Mouse (Mus musculus) left cerebral cortex, adult 6 months (tissue): ENCODE data around the gene Klc1. TPM values are rescaled to one million over a fixed set of nuclear protein-coding genes. Genes with fewer than 3 reads are reported as not detected.

Experiments
- long read RNA-seq, 2 experiments: library from polyadenylated mRNA; unstranded; transcript quantifications; one replicate each; pipeline ENCODE4 v2.0.0; 2019 to 2020
- polyA plus RNA-seq: library from polyadenylated mRNA; unstranded; fragments of <200 nt; fragmentation: Nextera tagmentation; gene quantifications from 2 replicates; pipeline ENCODE4 v1.2.3, GENCODE M21; 2021

Klc1 gene
- polyA plus RNA-seq: 377 and 460 TPM in 2 replicates
- long read RNA-seq, experiment 1, transcript Klc1-201 (16 exons, 2,504 nt): minor isoform, 42 of 3,243 reads
- long read RNA-seq, experiment 1, transcript Klc1-204 (16 exons, 2,268 nt): minor isoform, 25 of 3,243 reads
- long read RNA-seq, experiment 1, transcript Klc1-202 (14 exons, 2,272 nt): major isoform, 990 of 3,243 reads
- long read RNA-seq, experiment 1, partial matches to known transcripts: 154 of 3,243 reads
- long read RNA-seq, experiment 1, other reads (novel, unspliced or antisense): 2,023 of 3,243 reads
- long read RNA-seq, experiment 2, transcript Klc1-202 (14 exons, 2,272 nt): major isoform, 160 of 653 reads
- long read RNA-seq, experiment 2, transcript Klc1-201 (16 exons, 2,504 nt): minor isoform, 8 of 653 reads
- long read RNA-seq, experiment 2, partial matches to known transcripts: 181 of 653 reads
- long read RNA-seq, experiment 2, other reads (novel, unspliced or antisense): 300 of 653 reads

GRCm38 (mm10) chr12:111758381-111759175 is at the start of gene Klc1:
Klc1 (plus strand) TSS chr12:111758849.

GRCm38 (mm10) chr12:111713004-111713651 is 45.5 kb upstream of the Klc1 start, which contains the start of the genes Bag5 and Apopt1:
Bag5 (minus strand) TSS chr12:111713257.
Apopt1 (plus strand) TSS chr12:111713261.

GRCm38 (mm10) chr12:111813766-111814617 is 55.3 kb downstream of the Klc1 start, which contains the start of the genes Xrcc3 and Zfyve21:
Xrcc3 (minus strand) TSS chr12:111813873.
Zfyve21 (plus strand) TSS chr12:111814170.

Other genes with a start within 250 kb of the Klc1 start
- 364 and 515 TPM in 2 replicates for gene Eif5, start 220.8 kb upstream of the Klc1 start, polyA plus RNA-seq
- 11.8 and 14.0 TPM in 2 replicates for gene Mark3, start 184.3 kb upstream of the Klc1 start, polyA plus RNA-seq
- gene Ckb, start 86.5 kb upstream of the Klc1 start, polyA plus RNA-seq: 5,585 and 5,716 TPM in 2 replicates
- 8.6 and 15.0 TPM in 2 replicates for gene Trmt61a, start 80.7 kb upstream of the Klc1 start, polyA plus RNA-seq
- 53.7 and 54.9 TPM in 2 replicates for gene Bag5, start 45.6 kb upstream of the Klc1 start, polyA plus RNA-seq
- gene Apopt1, start 45.6 kb upstream of the Klc1 start, polyA plus RNA-seq: 77.8 and 87.2 TPM in 2 replicates
- 6.8 and 7.7 TPM in 2 replicates for gene Xrcc3, start 55.0 kb downstream of the Klc1 start, polyA plus RNA-seq
- gene Zfyve21, start 55.3 kb downstream of the Klc1 start, polyA plus RNA-seq: 55.5 and 74.1 TPM in 2 replicates
- gene Ppp1r13b, start 149.3 kb downstream of the Klc1 start, polyA plus RNA-seq: 12.4 and 28.1 TPM in 2 replicates
- gene Atp5mpl, start 208.1 kb downstream of the Klc1 start, polyA plus RNA-seq: 1,206 and 1,347 TPM in 2 replicates
- gene Tdrd9, start 212.7 kb downstream of the Klc1 start, polyA plus RNA-seq: 0.04 and 0.36 TPM in 2 replicates
- gene Rd3l, start 222.5 kb downstream of the Klc1 start, polyA plus RNA-seq: 0.06 and 0.58 TPM in 2 replicates